Mouse (Mus musculus) ES-Bruce4 (cell line): ENCODE data around the gene Manbal.

Source experiments
- CTCF ChIP-seq: IDR thresholded peaks from one replicate; pipeline ENCODE4 v1.8.1; 2011; ENCODE audit warnings: low read depth, low read length
- EP300 ChIP-seq: IDR thresholded peaks from 2 replicates; pipeline ENCODE4 v1.6.1; 2011; ENCODE audit warnings: low read depth, low read length; ENCODE audit not compliant: insufficient read depth
- POLR2A ChIP-seq: IDR thresholded peaks from one replicate; pipeline ENCODE4 v1.8.1; 2011; ENCODE audit warnings: low read length; ENCODE audit not compliant: insufficient read depth

GRCm38 (mm10) chr2:157371696-157372095, 4.3 kb downstream of the Manbal start:
- TF ChIP-seq POLR2A (no peak), CTCF (no peak), EP300 (no peak)
